Mouse (Mus musculus): ENCODE measurements around the gene Gpr179.

DNA sequence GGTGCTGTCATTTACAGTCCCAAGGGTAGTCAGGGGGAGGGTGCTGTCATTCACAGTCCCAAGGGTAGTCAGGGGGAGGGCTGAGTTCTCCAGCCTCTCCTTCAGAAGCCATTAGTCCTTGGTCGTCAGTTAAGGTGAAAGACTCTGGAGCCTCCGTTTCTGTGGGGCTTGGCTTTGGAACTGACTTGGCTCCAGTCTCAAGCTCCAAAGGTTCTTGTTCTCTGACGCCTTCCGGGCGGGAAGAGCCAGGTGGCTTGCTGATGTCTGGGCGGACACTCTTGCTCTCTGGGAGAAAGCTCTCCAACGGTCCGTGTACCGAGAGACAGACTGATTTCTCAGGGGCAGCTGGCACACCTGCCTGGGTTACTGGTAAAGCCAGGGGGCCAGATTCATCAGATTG is 17.5 kb downstream of the Gpr179 start:
- TF ChIP-seq POLR2A (IDR thresholded peaks at IDR 0.05; ENCODE audit: borderline replicate concordance, low read depth, low read length) (no peak), CTCF (IDR thresholded peaks at IDR 0.05; ENCODE audit: low read depth, low read length) (no peak)
